Mouse (Mus musculus) E14TG2a.4 (cell line): ENCODE measurements around the gene Chst8.

Experiments
- H3K27me3 ChIP-seq: 2 replicates; pipeline ENCODE4 v1.6.1; 2014; ENCODE audit warnings: low read length, control low read depth; ENCODE audit not compliant: insufficient read depth
- H3K36me3 ChIP-seq: 2 replicates; pipeline ENCODE4 v1.6.1; 2014; ENCODE audit warnings: low read length, control low read depth; ENCODE audit not compliant: insufficient read depth
- H3K4me1 ChIP-seq: replicated peaks from 2 replicates; pipeline ENCODE4 v1.6.1; 2014; ENCODE audit warnings: low read depth, low read length, control low read depth
- H3K4me3 ChIP-seq: replicated peaks from 2 replicates; pipeline ENCODE4 v1.5.1; 2014; ENCODE audit warnings: mild to moderate bottlenecking, low read length
- H3K9me3 ChIP-seq: 2 replicates; pipeline ENCODE4 v1.6.1; 2014; ENCODE audit warnings: low read length, control low read depth
- CTCF ChIP-seq: conservative IDR thresholded peaks from 2 replicates; pipeline ENCODE4 v1.5.1; 2014; ENCODE audit warnings: low read length
- NANOG ChIP-seq: IDR thresholded peaks from 2 replicates; pipeline ENCODE4 v1.6.1; 2014; ENCODE audit warnings: borderline replicate concordance, low read length, mixed read lengths
- POU5F1 ChIP-seq: IDR thresholded peaks from 2 replicates; pipeline ENCODE4 v1.6.1; 2014; ENCODE audit warnings: low read length, borderline replicate concordance

Gene Chst8

GRCm38 (mm10) chr7:34703437-34703836 lies 109.1 kb downstream of the Chst8 start:
- H3K4me3 ChIP-seq = no peak overlapping the region
- no peaks in the 10 kb centered on the region for H3K36me3 ChIP-seq
- peaks cover 37% of the 10 kb centered on the region for H3K27me3 ChIP-seq
- peaks cover 12% of the 10 kb centered on the region for H3K4me1 ChIP-seq
- no peak for TF ChIP-seq NANOG
- TF ChIP-seq POU5F1 = no peak
- H3K9me3 ChIP-seq = peaks cover 7% of the 10 kb centered on the region; the same call in 1 of the 2 replicates

GRCm38 (mm10) chr7:34702718-34703351 lies 109.7 kb downstream of the Chst8 start:
- H3K27me3 ChIP-seq = peaks cover 38% of the 10 kb centered on the region

GRCm38 (mm10) chr7:34699888-34700287 lies 112.6 kb downstream of the Chst8 start:
- Histone ChIP-seq H3K36me3 (no peaks in the 10 kb centered on the region), H3K4me3 (no peak overlapping the region), H3K4me1 (peaks cover 27% of the 10 kb centered on the region), H3K27me3 (peaks cover 60% of the 10 kb centered on the region), H3K9me3 (no peaks in the 10 kb centered on the region)
- TF ChIP-seq POU5F1 (no peak), NANOG (no peak), CTCF (no peak)

More at GRCm38 (mm10) chr7:34702718-34703351, 109.7 kb downstream of the Chst8 start:
- H3K4me1 ChIP-seq = peaks cover 12% of the 10 kb centered on the region
- peaks cover 7% of the 10 kb centered on the region; the same call in 1 of the 2 replicates for H3K9me3 ChIP-seq
- H3K36me3 ChIP-seq = no peaks in the 10 kb centered on the region
- TF ChIP-seq POU5F1 = no peak
- no peak for TF ChIP-seq NANOG
- TF ChIP-seq CTCF = no peak
- H3K4me3 ChIP-seq = no peak overlapping the region

GRCm38 (mm10) chr7:34698221-34698620 lies 114.3 kb downstream of the Chst8 start:
- Histone ChIP-seq H3K4me1 (peaks cover 30% of the 10 kb centered on the region), H3K4me3 (no peak overlapping the region), H3K9me3 (no peaks in the 10 kb centered on the region), H3K36me3 (no peaks in the 10 kb centered on the region), H3K27me3 (peaks cover 68% of the 10 kb centered on the region)
- TF ChIP-seq NANOG (no peak), POU5F1 (no peak), CTCF (no peak)

GRCm38 (mm10) chr7:34696086-34696485 lies 116.4 kb downstream of the Chst8 start:
- no peaks in the 10 kb centered on the region for H3K9me3 ChIP-seq
- TF ChIP-seq POU5F1 (no peak), NANOG (no peak)
- peaks cover 62% of the 10 kb centered on the region for H3K27me3 ChIP-seq
- peaks cover 30% of the 10 kb centered on the region for H3K4me1 ChIP-seq
- H3K4me3 ChIP-seq = no peak overlapping the region
- no peaks in the 10 kb centered on the region for H3K36me3 ChIP-seq

- H3K9me3 ChIP-seq = no peaks in the 10 kb centered on the region
- TF ChIP-seq POU5F1 = no peak
- TF ChIP-seq NANOG = no peak
- no peak for TF ChIP-seq CTCF
- H3K4me3 ChIP-seq = no peak overlapping the region
- H3K4me1 ChIP-seq = peaks cover 29% of the 10 kb centered on the region
- no peaks in the 10 kb centered on the region for H3K36me3 ChIP-seq
- H3K27me3 ChIP-seq = peaks cover 64% of the 10 kb centered on the region
Observed at GRCm38 (mm10) chr7:34694898-34695297, 117.6 kb downstream of the Chst8 start.

GRCm38 (mm10) chr7:34693916-34694315 lies 118.6 kb downstream of the Chst8 start:
- Histone ChIP-seq H3K36me3 (no peaks in the 10 kb centered on the region), H3K4me1 (peaks cover 23% of the 10 kb centered on the region), H3K9me3 (no peaks in the 10 kb centered on the region), H3K4me3 (peak overlapping the region; percentile 20; the same call in 1 of the 2 replicates), H3K27me3 (peaks cover 58% of the 10 kb centered on the region)
- no peak for TF ChIP-seq POU5F1
- no peak for TF ChIP-seq CTCF
- no peak for TF ChIP-seq NANOG

DNA sequence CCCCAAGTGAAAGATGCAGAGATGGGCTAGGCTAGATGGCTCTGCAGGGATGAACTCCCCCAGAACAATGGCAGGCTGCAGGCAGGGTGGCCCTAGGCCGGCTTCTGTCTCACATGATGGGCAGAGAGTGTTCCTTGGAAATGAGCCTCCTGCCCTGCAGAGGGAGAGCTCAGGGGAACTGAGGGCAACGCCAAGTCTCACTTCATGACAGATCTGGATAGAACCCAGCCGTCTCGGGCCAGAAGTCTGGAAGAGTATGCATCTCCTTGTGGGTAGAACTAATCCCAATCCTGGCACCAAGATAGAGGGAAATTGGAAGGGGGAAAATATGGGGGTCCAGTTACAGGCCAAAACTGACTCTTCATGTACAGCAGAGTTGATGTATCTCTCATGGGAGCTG lies 119.4 kb downstream of the Chst8 start:
- H3K9me3 ChIP-seq = no peaks in the 10 kb centered on the region
- peaks cover 23% of the 10 kb centered on the region for H3K4me1 ChIP-seq
- H3K27me3 ChIP-seq = peaks cover 58% of the 10 kb centered on the region
- TF ChIP-seq POU5F1 (no peak), NANOG (no peak), CTCF (no peak)
- no peak overlapping the region for H3K4me3 ChIP-seq
- H3K36me3 ChIP-seq = no peaks in the 10 kb centered on the region

GRCm38 (mm10) chr7:34690111-34690510 lies 122.4 kb downstream of the Chst8 start:
- Histone ChIP-seq H3K4me1 (peaks cover 17% of the 10 kb centered on the region), H3K9me3 (no peaks in the 10 kb centered on the region), H3K36me3 (no peaks in the 10 kb centered on the region), H3K4me3 (no peak overlapping the region), H3K27me3 (peaks cover 58% of the 10 kb centered on the region)
- no peak for TF ChIP-seq CTCF
- no peak for TF ChIP-seq POU5F1
- no peak for TF ChIP-seq NANOG
